Mouse (Mus musculus) mouse trophoblast stem cell (cell line): ENCODE results near the gene Epha2.

Experiments
- in situ Hi-C, 2 experiments: fragments of 300-500 bp; cut with MseI, MboI; formaldehyde crosslinking; loops; 2 replicates in 1 of 2; 3 replicates in 1 of 2; pipeline ENCODE4 v1.15.1; 2025

The Epha2 gene

GRCm38 (mm10) chr4:141302428-141303401, 1.7 kb downstream of the Epha2 start:
- in situ Hi-C loops: no loop called here

GRCm38 (mm10) chr4:141303402-141304222, 2.6 kb downstream of the Epha2 start:
- in situ Hi-C loops: no loop called here

- in situ Hi-C loops: no loop called here
Measured at GRCm38 (mm10) chr4:141304223-141304611, 3.2 kb downstream of the Epha2 start.

- in situ Hi-C loops: no loop called here
Measured at GRCm38 (mm10) chr4:141306057-141306456, 5.0 kb downstream of the Epha2 start.

GRCm38 (mm10) chr4:141308381-141308780, 7.3 kb downstream of the Epha2 start:
- in situ Hi-C loops: no loop called here

- in situ Hi-C loops: no loop called here
Measured at GRCm38 (mm10) chr4:141308857-141309772, 8.1 kb downstream of the Epha2 start.

GRCm38 (mm10) chr4:141309773-141310145, 8.7 kb downstream of the Epha2 start:
- in situ Hi-C loops: no loop called here

- in situ Hi-C loops: no loop called here
Measured at GRCm38 (mm10) chr4:141310191-141310606, 9.2 kb downstream of the Epha2 start.

- in situ Hi-C loops: no loop called here
Measured at GRCm38 (mm10) chr4:141311078-141311477, 10.0 kb downstream of the Epha2 start.

GRCm38 (mm10) chr4:141311506-141311905, 10.5 kb downstream of the Epha2 start:
- in situ Hi-C loops: no loop called here

- in situ Hi-C loops: no loop called here
Measured at GRCm38 (mm10) chr4:141311908-141312307, 10.9 kb downstream of the Epha2 start.

GRCm38 (mm10) chr4:141312513-141313131, 11.6 kb downstream of the Epha2 start:
- in situ Hi-C loops: no loop called here

- in situ Hi-C loops: no loop called here
Measured at GRCm38 (mm10) chr4:141313481-141313880, 12.4 kb downstream of the Epha2 start.

- in situ Hi-C loops: no loop called here
Measured at GRCm38 (mm10) chr4:141313924-141314323, 12.9 kb downstream of the Epha2 start.

GRCm38 (mm10) chr4:141314745-141315144, 13.7 kb downstream of the Epha2 start:
- in situ Hi-C loops: no loop called here

- in situ Hi-C loops: no loop called here
Measured at GRCm38 (mm10) chr4:141316023-141316422, 15.0 kb downstream of the Epha2 start.

GRCm38 (mm10) chr4:141316498-141317180, 15.6 kb downstream of the Epha2 start:
- in situ Hi-C loops: no loop called here

- in situ Hi-C loops: no loop called here
Measured at GRCm38 (mm10) chr4:141317914-141318313, 16.9 kb downstream of the Epha2 start.

- in situ Hi-C loops: no loop called here
Measured at GRCm38 (mm10) chr4:141322526-141322925, 21.5 kb downstream of the Epha2 start.

- in situ Hi-C loops: no loop called here
Measured at GRCm38 (mm10) chr4:141324771-141325191, 23.7 kb downstream of the Epha2 start.
